Mouse (Mus musculus) midbrain, embryonic 16.5 days (tissue): Measurements from ENCODE around the gene Fkbp5. TPM values are rescaled to one million over a fixed set of nuclear protein-coding genes. Genes with fewer than 3 reads are reported as not detected.
"Not testable (repeated sequence)": the region's sequence is repeated elsewhere in the genome, so short reads cannot be mapped to it uniquely, and the experiment has no call there.

Experiments
- ATAC-seq: fragments of 200-750 bp; cut with Nextera tagmentation; 2 replicates; pipeline ENCODE4 v1.8.0; 2017; ENCODE audit warnings: moderate TSS enrichment
- H3K27ac ChIP-seq: fragments of 300-500 bp; sonication (generic); 2 replicates; pipeline ENCODE4 v1.5.1; 2014; ENCODE audit warnings: mild to moderate bottlenecking, low read length, mixed read lengths
- H3K27me3 ChIP-seq: fragments of 300-500 bp; sonication (generic); 2 replicates; pipeline ENCODE4 v1.6.1; 2014; ENCODE audit warnings: low read depth, low read length, mixed read lengths; ENCODE audit not compliant: control insufficient read depth, insufficient read depth
- H3K36me3 ChIP-seq: fragments of 300-500 bp; sonication (generic); 2 replicates; pipeline ENCODE4 v1.6.1; 2014; ENCODE audit warnings: mild to moderate bottlenecking, low read length, moderate library complexity, mixed read lengths; ENCODE audit not compliant: control insufficient read depth, insufficient read depth
- H3K4me1 ChIP-seq: fragments of 300-500 bp; sonication (generic); 2 replicates; pipeline ENCODE4 v1.6.1; 2014; ENCODE audit warnings: mild to moderate bottlenecking, low read length, mixed read lengths; ENCODE audit not compliant: control insufficient read depth, insufficient read depth
- H3K4me2 ChIP-seq: fragments of 300-500 bp; sonication (generic); 2 replicates; pipeline ENCODE4 v1.6.1; 2014; ENCODE audit warnings: mild to moderate bottlenecking, low read length, mixed read lengths
- H3K4me3 ChIP-seq: fragments of 300-500 bp; sonication (generic); 2 replicates; pipeline ENCODE4 v1.5.1; 2014; ENCODE audit warnings: low read depth, mild to moderate bottlenecking, low read length, moderate library complexity, mixed read lengths
- H3K9ac ChIP-seq: fragments of 300-500 bp; sonication (generic); 2 replicates; pipeline ENCODE4 v1.6.1; 2014; ENCODE audit warnings: low read depth, low read length, mixed read lengths
- H3K9me3 ChIP-seq: fragments of 300-500 bp; sonication (generic); replicated peaks from 2 replicates; pipeline ENCODE4 v1.6.1; 2014; ENCODE audit warnings: mild to moderate bottlenecking, low read length, mixed read lengths; ENCODE audit not compliant: control insufficient read depth, poor library complexity, severe bottlenecking
- WGBS: fragments of 180-500 bp; shearing (Covaris S2); extraction: QIAGEN DNeasy Blood & Tissue Kit; methylation state at CpG from one replicate; pipeline ENCODE4 v1.1.7; 2014; 5-methylcytosine and 5-hydroxymethylcytosine counted together
- polyA plus RNA-seq: library from polyadenylated mRNA; unstranded; fragments of >200 nt; fragmentation: Nextera tagmentation; extraction: Ambion mirVana; gene quantifications from 2 replicates; pipeline ENCODE4 v1.2.1, GENCODE M21; 2015

Gene Fkbp5
- polyA plus RNA-seq, 1 experiment from 2014 or later: 36.3 TPM

GRCm38 (mm10) chr17:28417771-28418170 is 99.6 kb downstream of the Fkbp5 start:
- no peak overlapping the region for H3K4me3 ChIP-seq
- H3K36me3 ChIP-seq: no peaks in the 10 kb centered on the region; the same call in 1 of the 2 replicates
- no peak for ATAC-seq
- no peaks in the 10 kb centered on the region for H3K27me3 ChIP-seq
- no peak overlapping the region for H3K27ac ChIP-seq
- no peaks in the 10 kb centered on the region for H3K4me1 ChIP-seq
- no peaks in the 10 kb centered on the region for H3K9me3 ChIP-seq
- WGBS: 91% methylated on average over 5 of the region's 5 CpGs
- no peak overlapping the region for H3K4me2 ChIP-seq
- no peak overlapping the region for H3K9ac ChIP-seq

- H3K9me3 ChIP-seq: no peaks in the 10 kb centered on the region
- no peaks in the 10 kb centered on the region for H3K4me1 ChIP-seq
- H3K27ac ChIP-seq: no peak overlapping the region
- no peak overlapping the region for H3K4me3 ChIP-seq
- no peaks in the 10 kb centered on the region for H3K27me3 ChIP-seq
- no peak overlapping the region for H3K4me2 ChIP-seq
- peaks cover 2% of the 10 kb centered on the region for H3K36me3 ChIP-seq
- WGBS: 95% methylated on average over 5 of the region's 5 CpGs
- H3K9ac ChIP-seq: no peak overlapping the region
- ATAC-seq: no peak
Measured at GRCm38 (mm10) chr17:28415271-28415670, 102.1 kb downstream of the Fkbp5 start.

GRCm38 (mm10) chr17:28411381-28411960 is 105.9 kb downstream of the Fkbp5 start:
- H3K27ac ChIP-seq: no peak overlapping the region
- peaks cover 3% of the 10 kb centered on the region for H3K36me3 ChIP-seq
- H3K4me3 ChIP-seq: no peak overlapping the region
- no peak for ATAC-seq
- H3K4me2 ChIP-seq: no peak overlapping the region
- no peaks in the 10 kb centered on the region for H3K4me1 ChIP-seq
- H3K9me3 ChIP-seq: no peaks in the 10 kb centered on the region
- no peak overlapping the region for H3K9ac ChIP-seq
- H3K27me3 ChIP-seq: no peaks in the 10 kb centered on the region
- 84% methylated on average over 10 of the region's 10 CpGs for WGBS

- Histone ChIP-seq H3K36me3 (peaks cover 5% of the 10 kb centered on the region), H3K4me2 (no peak overlapping the region), H3K4me1 (no peaks in the 10 kb centered on the region), H3K9me3 (no peaks in the 10 kb centered on the region), H3K27ac (no peak overlapping the region), H3K4me3 (no peak overlapping the region), H3K9ac (no peak overlapping the region), H3K27me3 (no peaks in the 10 kb centered on the region)
- ATAC-seq: no peak
- 85% methylated on average over 4 of the region's 4 CpGs for WGBS
Measured at GRCm38 (mm10) chr17:28410731-28411130, 106.6 kb downstream of the Fkbp5 start.

- ATAC-seq: no peak
- H3K4me1 ChIP-seq: no peaks in the 10 kb centered on the region
- no peak overlapping the region for H3K9ac ChIP-seq
- no peaks in the 10 kb centered on the region for H3K9me3 ChIP-seq
- H3K4me3 ChIP-seq: no peak overlapping the region
- WGBS: 77% methylated on average over 5 of the region's 5 CpGs
- peaks cover 9% of the 10 kb centered on the region for H3K36me3 ChIP-seq
- H3K27ac ChIP-seq: no peak overlapping the region
- no peak overlapping the region for H3K4me2 ChIP-seq
- no peaks in the 10 kb centered on the region for H3K27me3 ChIP-seq
Measured at GRCm38 (mm10) chr17:28408251-28408918, 108.9 kb downstream of the Fkbp5 start.

- WGBS: 42% methylated on average over 15 of the region's 15 CpGs
Measured at GRCm38 (mm10) chr17:28407418-28408250, 109.7 kb downstream of the Fkbp5 start.

GRCm38 (mm10) chr17:28406471-28406870 is 110.9 kb downstream of the Fkbp5 start:
- Histone ChIP-seq H3K9ac (no peak overlapping the region), H3K4me2 (no peak overlapping the region), H3K27ac (no peak overlapping the region), H3K4me3 (no peak overlapping the region), H3K36me3 (peaks cover 9% of the 10 kb centered on the region), H3K9me3 (no peaks in the 10 kb centered on the region), H3K27me3 (no peaks in the 10 kb centered on the region), H3K4me1 (no peaks in the 10 kb centered on the region)
- ATAC-seq: no peak
- WGBS: 87% methylated on average over 7 of the region's 7 CpGs

More at GRCm38 (mm10) chr17:28407418-28408250, 109.7 kb downstream of the Fkbp5 start:
- H3K4me2 ChIP-seq: no peak overlapping the region
- no peaks in the 10 kb centered on the region for H3K27me3 ChIP-seq
- H3K9ac ChIP-seq: no peak overlapping the region
- ATAC-seq: peak; percentile 71
- no peaks in the 10 kb centered on the region for H3K9me3 ChIP-seq
- no peaks in the 10 kb centered on the region for H3K4me1 ChIP-seq
- peaks cover 9% of the 10 kb centered on the region for H3K36me3 ChIP-seq
- no peak overlapping the region for H3K27ac ChIP-seq
- no peak overlapping the region for H3K4me3 ChIP-seq

GRCm38 (mm10) chr17:28404745-28405144 is 112.6 kb downstream of the Fkbp5 start:
- not testable (repeated sequence) for H3K4me2 ChIP-seq, H3K4me1 ChIP-seq, H3K36me3 ChIP-seq, H3K4me3 ChIP-seq, ATAC-seq, H3K27me3 ChIP-seq, H3K9ac ChIP-seq, H3K27ac ChIP-seq, H3K9me3 ChIP-seq
- WGBS: 100% methylated on average over 2 of the region's 2 CpGs

GRCm38 (mm10) chr17:28404301-28404700 is 113.0 kb downstream of the Fkbp5 start:
- Histone ChIP-seq H3K36me3 (peaks cover 6% of the 10 kb centered on the region), H3K9ac (no peak overlapping the region), H3K4me1 (no peaks in the 10 kb centered on the region), H3K4me2 (no peak overlapping the region), H3K27me3 (no peaks in the 10 kb centered on the region), H3K9me3 (no peaks in the 10 kb centered on the region), H3K4me3 (no peak overlapping the region), H3K27ac (no peak overlapping the region)
- 98% methylated on average over 11 of the region's 11 CpGs for WGBS
- ATAC-seq: no peak
